Comparison of ENCODE assay signal across 17 mouse cellular contexts in genomic region chr12:9059965-9060364, GRCm38 (mm10). TPM values are rescaled to one million over a fixed set of nuclear protein-coding genes. Genes with fewer than 3 reads are reported as not detected.
DNase-seq lines count a peak whose midpoint lies in the region; ATAC-seq lines count a peak whose summit lies in the region.
"Had no signal": no experiment of that assay in that cellular context is flagged by ENCODE, and none has a peak within 500 bp of the region (broad histone marks: within the 10 kb centered on the region; RNA-seq: fewer than 3 reads in every experiment).

No protein-coding gene starts in this region.

- H3K4me2 ChIP-seq in kidney, embryonic 15.5 days, result no peak overlapping the region
- H3K4me2 ChIP-seq: embryonic facial prominence, embryonic 12.5 days; forebrain, embryonic 15.5 days; heart, embryonic 13.5 days; hindbrain, embryonic 13.5 days had no signal

- no peak overlapping the region for H3K9ac ChIP-seq in kidney, embryonic 15.5 days
- H3K9ac ChIP-seq: embryonic facial prominence, embryonic 12.5 days; forebrain, embryonic 15.5 days; heart, embryonic 13.5 days; hindbrain, embryonic 13.5 days had no signal

- DNase-seq in gastrocnemius, postnatal 25 days, result peak; percentile 12
- DNase-seq in gastrocnemius, adult 18-20 months (ENCODE audit: low spot score), result no peak
- DNase-seq in kidney, adult 11 months, result peak; percentile 31
- DNase-seq in kidney, postnatal 10 days, result no peak
- DNase-seq in kidney, postnatal 25 days, result no peak
- DNase-seq in embryo, embryonic 10 days (ENCODE audit: low spot score), result no peak
- DNase-seq: adrenal gland, postnatal 10 days; cerebellum, adult 11 months; cerebellum, adult 8-10 months; cerebellum, postnatal 14 days; gastrocnemius, postnatal 36 days had no signal

- H3K27ac ChIP-seq in kidney, embryonic 15.5 days, result 0 out of 2 replicates have a peak overlapping the region, but pooled peaks have one; percentile 0
- H3K27ac ChIP-seq: forebrain, embryonic 15.5 days; heart, embryonic 13.5 days; hindbrain, embryonic 13.5 days; hindbrain, postnatal 0 days had no signal

- ATAC-seq in kidney, embryonic 15.5 days (replicated peaks; ENCODE audit: low FRiP score), result peak; percentile 29; the same call in 1 of the 2 replicates
- ATAC-seq: forebrain, embryonic 15.5 days; hindbrain, postnatal 0 days had no signal

- no peak overlapping the region for H3K4me3 ChIP-seq in kidney, embryonic 15.5 days (replicated peaks)
- H3K4me3 ChIP-seq: embryonic facial prominence, embryonic 12.5 days; forebrain, embryonic 15.5 days; heart, embryonic 13.5 days; hindbrain, embryonic 13.5 days had no signal

- H3K36me3 ChIP-seq in kidney, embryonic 15.5 days, result no peaks in the 10 kb centered on the region
- H3K36me3 ChIP-seq: embryonic facial prominence, embryonic 12.5 days; forebrain, embryonic 15.5 days; heart, embryonic 13.5 days; hindbrain, embryonic 13.5 days had no signal

- H3K27me3 ChIP-seq in kidney, embryonic 15.5 days, result no peaks in the 10 kb centered on the region
- H3K27me3 ChIP-seq: forebrain, embryonic 15.5 days; heart, embryonic 13.5 days; hindbrain, embryonic 13.5 days had no signal

- H3K9me3 ChIP-seq in kidney, embryonic 15.5 days (replicated peaks), result no peaks in the 10 kb centered on the region
- H3K9me3 ChIP-seq: embryonic facial prominence, embryonic 12.5 days; forebrain, embryonic 15.5 days; heart, embryonic 13.5 days; hindbrain, embryonic 13.5 days had no signal

- WGBS in kidney, embryonic 15.5 days, result 75% methylated on average over 9 of the region's 9 CpGs

- peaks cover 6% of the 10 kb centered on the region; the same call in 1 of the 2 replicates for H3K4me1 ChIP-seq in kidney, embryonic 15.5 days
- H3K4me1 ChIP-seq: embryonic facial prominence, embryonic 12.5 days; forebrain, embryonic 15.5 days; heart, embryonic 13.5 days; hindbrain, embryonic 13.5 days had no signal

RNA-seq across cellular contexts. Expression of gene Ttc32, which starts 30.2 kb away (rescaled TPM):
- 10 to 100 TPM; 16.5 to 19.8 TPM for total RNA-seq in gastrocnemius, postnatal 25 days (2021)
- 10 to 100 TPM; 25.8 to 27.7 TPM for total RNA-seq in gastrocnemius, adult 18-20 months (2021)
- 22.6 and 28.7 TPM in 2 replicates for polyA plus RNA-seq in kidney, embryonic 15.5 days (2015; fragmentation: Nextera tagmentation; extraction: Ambion mirVana)

Comparison
In these comparisons a context has a peak if more than half of its experiments do, and no peak if none do; other contexts are left out.
1. DNase-seq: peak in gastrocnemius, postnatal 25 days (single experiment) and kidney, adult 11 months (single experiment); none in gastrocnemius, adult 18-20 months (single experiment), kidney, postnatal 10 days (single experiment), kidney, postnatal 25 days (0 of 2) and embryo, embryonic 10 days (single experiment).